Mouse (Mus musculus) neural tube, embryonic 14.5 days (tissue): ENCODE results near the gene Erc2. TPM values are rescaled to one million over a fixed set of nuclear protein-coding genes. Genes with fewer than 3 reads are reported as not detected.

Source experiments
- ATAC-seq: fragments of 200-750 bp; cut with Nextera tagmentation; 2 replicates; pipeline ENCODE4 v1.8.0; 2017; ENCODE audit warnings: low read depth, mild to moderate bottlenecking, moderate TSS enrichment, moderate library complexity
- H3K27ac ChIP-seq: fragments of 300-500 bp; sonication (generic); 2 replicates; pipeline ENCODE4 v1.5.1; 2014; ENCODE audit warnings: low read depth, mild to moderate bottlenecking, control low read depth, low read length, moderate library complexity, mixed read lengths
- H3K27me3 ChIP-seq: fragments of 300-500 bp; sonication (generic); 2 replicates; pipeline ENCODE4 v1.6.1; 2014; ENCODE audit warnings: low read length; ENCODE audit not compliant: control insufficient read depth, insufficient read depth
- H3K36me3 ChIP-seq: fragments of 300-500 bp; sonication (generic); 2 replicates; pipeline ENCODE4 v1.6.1; 2014; ENCODE audit warnings: low read length, mixed read lengths; ENCODE audit not compliant: control insufficient read depth, insufficient read depth
- H3K4me1 ChIP-seq: fragments of 300-500 bp; sonication (generic); 2 replicates; pipeline ENCODE4 v1.6.1; 2014; ENCODE audit warnings: low read length; ENCODE audit not compliant: control insufficient read depth, insufficient read depth
- H3K4me2 ChIP-seq: fragments of 300-500 bp; sonication (generic); 2 replicates; pipeline ENCODE4 v1.6.1; 2014; ENCODE audit warnings: mild to moderate bottlenecking, low read depth, low read length, control low read depth
- H3K4me3 ChIP-seq: fragments of 300-500 bp; sonication (generic); 2 replicates; pipeline ENCODE4 v1.5.1; 2014; ENCODE audit warnings: low read depth, low read length, control low read depth, mixed read lengths
- H3K9ac ChIP-seq: fragments of 300-500 bp; sonication (generic); replicated peaks from 2 replicates; pipeline ENCODE4 v1.6.1; 2014; ENCODE audit warnings: low read depth, mild to moderate bottlenecking, control low read depth, low read length, mixed read lengths
- H3K9me3 ChIP-seq: fragments of 300-500 bp; sonication (generic); 2 replicates; pipeline ENCODE4 v1.6.1; 2016; ENCODE audit warnings: low read length; ENCODE audit not compliant: control insufficient read depth
- WGBS: fragments of 180-500 bp; shearing (Covaris S2); extraction: QIAGEN DNeasy Blood & Tissue Kit; methylation state at CpG from one replicate; pipeline ENCODE4 v1.1.7; 2014; 5-methylcytosine and 5-hydroxymethylcytosine counted together
- polyA plus RNA-seq: library from polyadenylated mRNA; unstranded; fragments of >200 nt; fragmentation: Nextera tagmentation; extraction: Ambion mirVana; gene quantifications from 2 replicates; pipeline ENCODE4 v1.2.1, GENCODE M21; 2014

Gene Erc2
- polyA plus RNA-seq, 1 experiment from 2014 or later, result 117 TPM

- H3K9me3 ChIP-seq, result no peaks in the 10 kb centered on the region
- H3K27ac ChIP-seq, result no peak overlapping the region
- H3K4me2 ChIP-seq, result no peak overlapping the region
- no peak overlapping the region for H3K9ac ChIP-seq
- no peaks in the 10 kb centered on the region for H3K4me1 ChIP-seq
- no peak for ATAC-seq
- H3K36me3 ChIP-seq, result no peaks in the 10 kb centered on the region
- H3K27me3 ChIP-seq, result no peaks in the 10 kb centered on the region
- WGBS, result 75% methylated on average over 5 of the region's 5 CpGs
- H3K4me3 ChIP-seq, result no peak overlapping the region
These were observed 153.1 kb downstream of the Erc2 start for GRCm38 (mm10) chr14:27775367-27775766.

- H3K4me3 ChIP-seq, result no peak overlapping the region
- no peak overlapping the region for H3K27ac ChIP-seq
- no peak overlapping the region for H3K9ac ChIP-seq
- H3K27me3 ChIP-seq, result no peaks in the 10 kb centered on the region
- no peaks in the 10 kb centered on the region for H3K36me3 ChIP-seq
- H3K4me1 ChIP-seq, result no peaks in the 10 kb centered on the region
- no peak overlapping the region for H3K4me2 ChIP-seq
- no peak for ATAC-seq
- WGBS, result 65% methylated on average over 8 of the region's 8 CpGs
- no peaks in the 10 kb centered on the region for H3K9me3 ChIP-seq
These were observed 156.3 kb downstream of the Erc2 start for GRCm38 (mm10) chr14:27778503-27778902.

GRCm38 (mm10) chr14:27778982-27779701 is 156.9 kb downstream of the Erc2 start:
- Histone ChIP-seq H3K9me3 (no peaks in the 10 kb centered on the region), H3K36me3 (no peaks in the 10 kb centered on the region), H3K4me3 (no peak overlapping the region), H3K9ac (no peak overlapping the region), H3K4me1 (no peaks in the 10 kb centered on the region), H3K27ac (no peak overlapping the region), H3K4me2 (no peak overlapping the region), H3K27me3 (no peaks in the 10 kb centered on the region)
- 81% methylated on average over 2 of the region's 2 CpGs for WGBS
- no peak for ATAC-seq

DNA sequence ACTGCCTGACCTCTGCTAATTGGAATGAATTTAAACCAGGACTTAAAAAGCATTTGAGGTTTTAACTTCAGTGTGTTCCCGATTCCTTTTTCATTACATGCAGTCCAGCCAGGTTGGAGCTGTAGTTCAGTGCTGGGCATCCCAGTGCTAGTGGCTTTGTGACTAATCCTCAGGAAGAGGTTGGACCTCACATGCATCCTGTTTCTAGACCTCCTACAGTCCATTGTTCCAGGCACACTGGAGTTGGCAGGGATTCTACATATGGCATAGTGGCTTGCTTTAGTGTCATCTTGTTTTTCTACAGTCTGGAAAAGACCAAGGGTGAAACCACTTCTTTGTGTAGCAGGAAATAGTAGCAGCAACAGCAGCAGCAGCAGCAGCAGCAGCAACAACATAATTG is 159.0 kb downstream of the Erc2 start:
- Histone ChIP-seq H3K9me3 (no peaks in the 10 kb centered on the region), H3K27me3 (no peaks in the 10 kb centered on the region), H3K4me1 (no peaks in the 10 kb centered on the region), H3K4me3 (no peak overlapping the region), H3K9ac (no peak overlapping the region), H3K4me2 (no peak overlapping the region), H3K36me3 (no peaks in the 10 kb centered on the region), H3K27ac (no peak overlapping the region)
- no peak for ATAC-seq
- WGBS, result 84% methylated on average over 1 of the region's 1 CpGs

DNA sequence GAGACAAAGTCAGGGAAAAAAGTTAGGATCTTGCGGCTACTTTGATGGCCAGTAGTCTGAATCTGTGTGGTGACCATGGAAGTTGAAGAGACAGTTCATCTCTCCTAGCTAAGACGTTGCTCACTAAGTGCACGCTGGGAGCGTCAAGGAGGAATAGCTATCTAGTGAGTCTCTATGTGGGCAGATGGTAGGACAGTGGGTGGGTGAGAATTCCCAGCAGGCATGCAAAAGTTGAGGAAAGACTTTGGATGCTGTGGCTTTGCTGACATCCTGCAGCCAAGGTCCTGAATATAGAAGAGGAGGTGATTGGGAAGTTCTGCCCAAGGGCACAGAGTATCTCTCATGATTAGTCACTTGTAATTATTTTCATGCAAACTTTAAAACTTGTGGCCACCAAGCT is 162.6 kb downstream of the Erc2 start:
- ATAC-seq, result no peak
- H3K27ac ChIP-seq, result no peak overlapping the region
- H3K4me3 ChIP-seq, result no peak overlapping the region
- H3K4me2 ChIP-seq, result no peak overlapping the region
- H3K9ac ChIP-seq, result no peak overlapping the region
- no peaks in the 10 kb centered on the region for H3K36me3 ChIP-seq
- no peaks in the 10 kb centered on the region for H3K4me1 ChIP-seq
- 97% methylated on average over 4 of the region's 4 CpGs for WGBS
- H3K27me3 ChIP-seq, result no peaks in the 10 kb centered on the region
- no peaks in the 10 kb centered on the region for H3K9me3 ChIP-seq

- WGBS, result 89% methylated on average over 2 of the region's 2 CpGs
- Histone ChIP-seq H3K4me2 (no peak overlapping the region), H3K36me3 (no peaks in the 10 kb centered on the region), H3K27ac (no peak overlapping the region), H3K9me3 (no peaks in the 10 kb centered on the region), H3K9ac (no peak overlapping the region), H3K4me1 (no peaks in the 10 kb centered on the region), H3K4me3 (no peak overlapping the region), H3K27me3 (no peaks in the 10 kb centered on the region)
- ATAC-seq, result no peak
These were observed 163.3 kb downstream of the Erc2 start for GRCm38 (mm10) chr14:27785562-27785961.

GRCm38 (mm10) chr14:27789066-27789898 is 167.1 kb downstream of the Erc2 start:
- H3K36me3 ChIP-seq, result no peaks in the 10 kb centered on the region
- H3K27me3 ChIP-seq, result no peaks in the 10 kb centered on the region
- 75% methylated on average over 6 of the region's 6 CpGs for WGBS
- no peaks in the 10 kb centered on the region for H3K4me1 ChIP-seq
- H3K9ac ChIP-seq, result no peak overlapping the region
- no peak overlapping the region for H3K4me3 ChIP-seq
- H3K9me3 ChIP-seq, result no peaks in the 10 kb centered on the region
- H3K27ac ChIP-seq, result no peak overlapping the region
- H3K4me2 ChIP-seq, result no peak overlapping the region
- ATAC-seq, result no peak

DNA sequence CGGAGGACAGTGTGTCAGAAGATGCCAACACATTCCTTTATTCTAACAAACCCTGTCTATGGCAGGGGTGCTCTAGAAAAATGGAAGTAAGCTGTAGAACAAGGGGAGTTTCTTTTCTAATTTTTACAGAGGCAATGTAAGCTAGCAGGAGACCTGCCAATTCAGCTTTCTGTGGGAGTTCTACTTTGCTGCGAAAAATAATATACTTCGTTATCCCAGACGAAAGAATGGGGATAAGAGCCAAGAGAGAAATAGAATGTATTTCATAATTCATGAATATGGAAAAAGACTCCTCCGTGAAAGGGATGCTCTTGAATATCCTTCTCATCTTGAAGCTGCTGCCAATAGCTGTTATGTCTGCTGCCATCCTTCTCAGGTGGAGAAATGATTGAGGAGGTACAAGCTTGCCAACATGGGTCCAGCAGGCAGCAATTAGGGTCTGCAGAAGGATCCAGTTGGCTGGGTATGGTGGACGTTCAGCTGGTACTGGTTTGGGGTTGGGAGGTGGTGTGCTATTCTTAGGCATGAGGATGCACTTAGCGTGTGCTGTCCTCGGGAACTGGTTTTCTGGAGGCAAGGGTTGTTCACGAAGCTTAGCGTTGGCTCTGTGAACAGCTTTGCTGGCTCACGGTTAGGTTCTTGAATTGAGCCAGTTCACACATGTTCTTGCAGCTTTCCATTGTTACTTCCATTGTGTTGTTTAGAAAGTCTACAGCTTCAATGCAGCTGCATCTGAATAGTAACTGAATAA is 176.1 kb downstream of the Erc2 start:
- no peak for ATAC-seq
- 71% methylated on average over 11 of the region's 11 CpGs for WGBS
- Histone ChIP-seq H3K4me3 (no peak overlapping the region), H3K27ac (no peak overlapping the region), H3K4me1 (no peaks in the 10 kb centered on the region), H3K27me3 (no peaks in the 10 kb centered on the region), H3K9ac (no peak overlapping the region), H3K36me3 (no peaks in the 10 kb centered on the region), H3K9me3 (no peaks in the 10 kb centered on the region), H3K4me2 (no peak overlapping the region)

- Histone ChIP-seq H3K4me2 (no peak overlapping the region), H3K9ac (no peak overlapping the region), H3K9me3 (no peaks in the 10 kb centered on the region), H3K4me1 (no peaks in the 10 kb centered on the region), H3K36me3 (no peaks in the 10 kb centered on the region), H3K27me3 (no peaks in the 10 kb centered on the region), H3K4me3 (no peak overlapping the region), H3K27ac (no peak overlapping the region)
- ATAC-seq, result no peak
- WGBS, result 70% methylated on average over 6 of the region's 6 CpGs
These were observed 178.5 kb downstream of the Erc2 start for GRCm38 (mm10) chr14:27800766-27801165.
